Mouse (Mus musculus) embryonic facial prominence, embryonic 13.5 days (tissue): Measurements from ENCODE around the gene Mtmr1. TPM values are rescaled to one million over a fixed set of nuclear protein-coding genes. Genes with fewer than 3 reads are reported as not detected.

Experiments
- ATAC-seq: fragments of 200-750 bp; cut with Nextera tagmentation; 2 replicates; pipeline ENCODE4 v1.8.0; 2017; ENCODE audit warnings: low read depth; ENCODE audit not compliant: insufficient number of reproducible peaks, insufficient read depth, low FRiP score, low TSS enrichment
- H3K27ac ChIP-seq: fragments of 300-500 bp; sonication (generic); 2 replicates; pipeline ENCODE4 v1.5.1; 2015; ENCODE audit warnings: moderate library complexity, mild to moderate bottlenecking, inconsistent platforms
- H3K27me3 ChIP-seq: fragments of 300-500 bp; sonication (generic); 2 replicates; pipeline ENCODE4 v1.6.1; 2015; ENCODE audit warnings: mild to moderate bottlenecking, inconsistent platforms
- H3K36me3 ChIP-seq: fragments of 300-500 bp; sonication (generic); 2 replicates; pipeline ENCODE4 v1.6.1; 2015; ENCODE audit warnings: mild to moderate bottlenecking, inconsistent platforms
- H3K4me1 ChIP-seq: fragments of 300-500 bp; sonication (generic); 2 replicates; pipeline ENCODE4 v1.6.1; 2015; ENCODE audit warnings: inconsistent platforms
- H3K4me2 ChIP-seq: fragments of 300-500 bp; sonication (generic); 2 replicates; pipeline ENCODE4 v1.6.1; 2015; ENCODE audit warnings: moderate library complexity, mild to moderate bottlenecking, inconsistent platforms
- H3K4me3 ChIP-seq: fragments of 300-500 bp; sonication (generic); 2 replicates; pipeline ENCODE4 v1.5.1; 2015; ENCODE audit warnings: mild to moderate bottlenecking, inconsistent platforms
- H3K9ac ChIP-seq: fragments of 300-500 bp; sonication (generic); 2 replicates; pipeline ENCODE4 v1.6.1; 2015; ENCODE audit warnings: mild to moderate bottlenecking, inconsistent platforms
- H3K9me3 ChIP-seq: fragments of 300-500 bp; sonication (generic); 2 replicates; pipeline ENCODE4 v1.6.1; 2016; ENCODE audit warnings: inconsistent platforms
- WGBS: fragments of 180-500 bp; shearing (Covaris S2); methylation state at CpG from one replicate; pipeline ENCODE4 v1.1.7; 2015; ENCODE audit warnings: mixed read lengths; 5-methylcytosine and 5-hydroxymethylcytosine counted together
- polyA plus RNA-seq: library from polyadenylated mRNA; unstranded; fragments of >200 nt; fragmentation: Nextera tagmentation; extraction: Ambion mirVana; gene quantifications from 2 replicates; pipeline ENCODE4 v1.2.1, GENCODE M21; 2015

Gene Mtmr1
- polyA plus RNA-seq, 1 experiment from 2014 or later, result 9.4 TPM

GRCm38 (mm10) chrX:71406290-71406689 lies 41.7 kb downstream of the Mtmr1 start:
- Histone ChIP-seq H3K9ac (no peak overlapping the region), H3K4me2 (no peak overlapping the region), H3K4me1 (no peaks in the 10 kb centered on the region), H3K9me3 (no peaks in the 10 kb centered on the region), H3K36me3 (peaks cover 10% of the 10 kb centered on the region; the same call in 1 of the 2 replicates), H3K27ac (no peak overlapping the region), H3K4me3 (no peak overlapping the region), H3K27me3 (no peaks in the 10 kb centered on the region)
- no peak for ATAC-seq

GRCm38 (mm10) chrX:71408386-71408785 lies 43.8 kb downstream of the Mtmr1 start:
- no peaks in the 10 kb centered on the region for H3K9me3 ChIP-seq
- 0 out of 2 replicates have a peak, but pooled peaks cover 3% of the 10 kb centered on the region for H3K36me3 ChIP-seq
- H3K4me1 ChIP-seq, result no peaks in the 10 kb centered on the region
- ATAC-seq, result no peak
- H3K27ac ChIP-seq, result no peak overlapping the region
- no peaks in the 10 kb centered on the region for H3K27me3 ChIP-seq
- H3K4me2 ChIP-seq, result no peak overlapping the region
- H3K4me3 ChIP-seq, result no peak overlapping the region
- 61% methylated on average over 1 of the region's 1 CpGs for WGBS
- no peak overlapping the region for H3K9ac ChIP-seq

GRCm38 (mm10) chrX:71412776-71413175 lies 48.2 kb downstream of the Mtmr1 start:
- 63% methylated on average over 3 of the region's 3 CpGs for WGBS
- Histone ChIP-seq H3K4me3 (no peak overlapping the region), H3K36me3 (0 out of 2 replicates have a peak, but pooled peaks cover 3% of the 10 kb centered on the region), H3K27ac (no peak overlapping the region), H3K9me3 (no peaks in the 10 kb centered on the region), H3K4me1 (no peaks in the 10 kb centered on the region), H3K4me2 (no peak overlapping the region), H3K27me3 (no peaks in the 10 kb centered on the region), H3K9ac (no peak overlapping the region)
- no peak for ATAC-seq

GRCm38 (mm10) chrX:71413616-71414015 lies 49.1 kb downstream of the Mtmr1 start:
- ATAC-seq, result no peak
- no peaks in the 10 kb centered on the region for H3K4me1 ChIP-seq
- no peaks in the 10 kb centered on the region for H3K27me3 ChIP-seq
- H3K9me3 ChIP-seq, result no peaks in the 10 kb centered on the region
- H3K4me3 ChIP-seq, result no peak overlapping the region
- H3K27ac ChIP-seq, result no peak overlapping the region
- WGBS, result 86% methylated on average over 4 of the region's 4 CpGs
- H3K4me2 ChIP-seq, result no peak overlapping the region
- H3K36me3 ChIP-seq, result 0 out of 2 replicates have a peak, but pooled peaks cover 3% of the 10 kb centered on the region
- no peak overlapping the region for H3K9ac ChIP-seq

GRCm38 (mm10) chrX:71424852-71425251 lies 60.3 kb downstream of the Mtmr1 start:
- Histone ChIP-seq H3K27me3 (no peaks in the 10 kb centered on the region), H3K4me1 (no peaks in the 10 kb centered on the region), H3K36me3 (0 out of 2 replicates have a peak, but pooled peaks cover 6% of the 10 kb centered on the region), H3K4me2 (no peak overlapping the region), H3K9ac (no peak overlapping the region), H3K9me3 (no peaks in the 10 kb centered on the region), H3K27ac (no peak overlapping the region), H3K4me3 (no peak overlapping the region)
- no peak for ATAC-seq
- WGBS, result 71% methylated on average over 1 of the region's 1 CpGs

- H3K36me3 ChIP-seq, result 0 out of 2 replicates have a peak, but pooled peaks cover 3% of the 10 kb centered on the region
- no peak overlapping the region for H3K4me3 ChIP-seq
- no peak overlapping the region for H3K4me2 ChIP-seq
- H3K9me3 ChIP-seq, result no peaks in the 10 kb centered on the region
- no peak for ATAC-seq
- 43% methylated on average over 9 of the region's 9 CpGs for WGBS
- H3K27me3 ChIP-seq, result no peaks in the 10 kb centered on the region
- no peak overlapping the region for H3K9ac ChIP-seq
- H3K27ac ChIP-seq, result no peak overlapping the region
- H3K4me1 ChIP-seq, result no peaks in the 10 kb centered on the region
Observed at GRCm38 (mm10) chrX:71425746-71426519, 61.4 kb downstream of the Mtmr1 start.

GRCm38 (mm10) chrX:71427491-71427890 lies 62.9 kb downstream of the Mtmr1 start:
- Histone ChIP-seq H3K4me3 (no peak overlapping the region), H3K4me2 (no peak overlapping the region), H3K27ac (no peak overlapping the region), H3K4me1 (no peaks in the 10 kb centered on the region), H3K36me3 (no peaks in the 10 kb centered on the region), H3K9me3 (no peaks in the 10 kb centered on the region), H3K9ac (no peak overlapping the region), H3K27me3 (no peaks in the 10 kb centered on the region)
- no peak for ATAC-seq

GRCm38 (mm10) chrX:71430900-71431299 lies 66.3 kb downstream of the Mtmr1 start:
- Histone ChIP-seq H3K4me2 (no peak overlapping the region), H3K9me3 (no peaks in the 10 kb centered on the region), H3K27me3 (no peaks in the 10 kb centered on the region), H3K4me1 (no peaks in the 10 kb centered on the region), H3K4me3 (no peak overlapping the region), H3K27ac (no peak overlapping the region), H3K9ac (no peak overlapping the region), H3K36me3 (no peaks in the 10 kb centered on the region)
- 78% methylated on average over 5 of the region's 5 CpGs for WGBS
- no peak for ATAC-seq

GRCm38 (mm10) chrX:71434448-71434847 lies 69.9 kb downstream of the Mtmr1 start:
- no peaks in the 10 kb centered on the region for H3K4me1 ChIP-seq
- 0 out of 2 replicates have a peak, but pooled peaks cover 3% of the 10 kb centered on the region for H3K36me3 ChIP-seq
- no peaks in the 10 kb centered on the region for H3K27me3 ChIP-seq
- no peak overlapping the region for H3K9ac ChIP-seq
- H3K27ac ChIP-seq, result no peak overlapping the region
- WGBS, result 52% methylated on average over 1 of the region's 1 CpGs
- H3K4me2 ChIP-seq, result no peak overlapping the region
- H3K4me3 ChIP-seq, result no peak overlapping the region
- no peak for ATAC-seq
- H3K9me3 ChIP-seq, result no peaks in the 10 kb centered on the region

- Histone ChIP-seq H3K4me2 (no peak overlapping the region), H3K27ac (no peak overlapping the region), H3K27me3 (no peaks in the 10 kb centered on the region), H3K36me3 (0 out of 2 replicates have a peak, but pooled peaks cover 3% of the 10 kb centered on the region), H3K9me3 (no peaks in the 10 kb centered on the region), H3K9ac (no peak overlapping the region), H3K4me3 (no peak overlapping the region), H3K4me1 (no peaks in the 10 kb centered on the region)
- 54% methylated on average over 8 of the region's 8 CpGs for WGBS
- no peak for ATAC-seq
Observed at GRCm38 (mm10) chrX:71434860-71435259, 70.3 kb downstream of the Mtmr1 start.

- Histone ChIP-seq H3K27me3 (no peaks in the 10 kb centered on the region), H3K4me1 (no peaks in the 10 kb centered on the region), H3K4me3 (no peak overlapping the region), H3K4me2 (no peak overlapping the region), H3K9ac (no peak overlapping the region), H3K36me3 (0 out of 2 replicates have a peak, but pooled peaks cover 3% of the 10 kb centered on the region), H3K27ac (no peak overlapping the region), H3K9me3 (no peaks in the 10 kb centered on the region)
- WGBS, result 84% methylated on average over 2 of the region's 2 CpGs
- no peak for ATAC-seq
Observed at GRCm38 (mm10) chrX:71435542-71435941, 71.0 kb downstream of the Mtmr1 start.

- ATAC-seq, result no peak
- H3K4me3 ChIP-seq, result no peak overlapping the region
- H3K4me2 ChIP-seq, result no peak overlapping the region
- no peak overlapping the region for H3K9ac ChIP-seq
- no peaks in the 10 kb centered on the region for H3K9me3 ChIP-seq
- 0 out of 2 replicates have a peak, but pooled peaks cover 3% of the 10 kb centered on the region for H3K36me3 ChIP-seq
- H3K27me3 ChIP-seq, result no peaks in the 10 kb centered on the region
- WGBS, result 85% methylated on average over 6 of the region's 6 CpGs
- no peak overlapping the region for H3K27ac ChIP-seq
- H3K4me1 ChIP-seq, result no peaks in the 10 kb centered on the region
Observed at GRCm38 (mm10) chrX:71439473-71439872, 74.9 kb downstream of the Mtmr1 start.
